Mouse (Mus musculus) CH12.LX (cell line): ENCODE data around the gene Ano8. TPM values are rescaled to one million over a fixed set of nuclear protein-coding genes. Genes with fewer than 3 reads are reported as not detected.

Source experiments
- DNase-seq: peaks from one replicate; pipeline ENCODE4 v3.0.0-alpha.2; 2013; ENCODE audit errors: extremely low read depth
- H3K27ac ChIP-seq: 2 replicates; pipeline ENCODE4 v1.5.1; 2012; ENCODE audit warnings: low read depth, mild to moderate bottlenecking, control low read depth, moderate library complexity; ENCODE audit not compliant: insufficient read depth
- H3K27me3 ChIP-seq: replicated peaks from 2 replicates; pipeline ENCODE3; 2012; ENCODE audit warnings: inconsistent platforms
- H3K36me3 ChIP-seq, 2 experiments: replicated peaks in 1 of 2; 2 replicates each; pipeline versions ENCODE3 to v1.6.1; 2012; ENCODE audit warnings: inconsistent platforms in 1 of 2, low read length in 1 of 2, mild to moderate bottlenecking in 1 of 2, mixed read lengths in 1 of 2, moderate library complexity in 1 of 2; ENCODE audit not compliant: control insufficient read depth in 1 of 2, insufficient read depth in 1 of 2
- H3K4me1 ChIP-seq, 2 experiments: 2 replicates each; pipeline ENCODE4 v1.6.1; 2012; ENCODE audit warnings: inconsistent platforms in 1 of 2, moderate library complexity in 1 of 2; ENCODE audit not compliant: insufficient read depth in 2 of 2, control insufficient read depth in 1 of 2
- H3K4me2 ChIP-seq: 2 replicates; pipeline ENCODE4 v1.6.1; 2012; ENCODE audit warnings: low read depth, mild to moderate bottlenecking, control low read depth; ENCODE audit not compliant: poor library complexity, insufficient read depth, severe bottlenecking
- H3K4me3 ChIP-seq, 3 experiments: fragments of 150-350 bp in 1 of 3; sonication (generic) in 1 of 3; replicated peaks in 1 of 3; 2 replicates each; pipeline versions ENCODE3 to v1.5.1; 2011 to 2012; ENCODE audit warnings: low read depth in 2 of 3, low read length in 2 of 3, mild to moderate bottlenecking in 2 of 3, moderate library complexity in 2 of 3, control low read depth in 1 of 3, improper control_type of control experiment in 1 of 3, inconsistent platforms in 1 of 3, mixed read lengths in 1 of 3; ENCODE audit not compliant: poor library complexity in 1 of 3
- H3K79me2 ChIP-seq: replicated peaks from 2 replicates; pipeline ENCODE4 v1.6.1; 2012; ENCODE audit warnings: mild to moderate bottlenecking, moderate library complexity; ENCODE audit not compliant: control insufficient read depth, poor library complexity, insufficient read depth, severe bottlenecking; ENCODE audit errors: extremely low read depth
- H3K9ac ChIP-seq: 2 replicates; pipeline ENCODE4 v1.6.1; 2012; ENCODE audit warnings: low read depth, mild to moderate bottlenecking, control low read depth, moderate library complexity; ENCODE audit not compliant: insufficient read depth
- H3K9me3 ChIP-seq: replicated peaks from 2 replicates; pipeline ENCODE3; 2012; ENCODE audit warnings: low read length, inconsistent platforms, mixed read lengths
- BHLHE40 ChIP-seq: IDR thresholded peaks from 2 replicates; pipeline ENCODE4 v1.6.1; 2011; ENCODE audit warnings: mild to moderate bottlenecking, low read depth, low read length, improper control_type of control experiment
- CHD1 ChIP-seq: IDR thresholded peaks from 2 replicates; pipeline ENCODE4 v1.6.1; 2012; ENCODE audit warnings: low read depth, low read length, improper control_type of control experiment, inconsistent platforms
- CHD2 ChIP-seq: IDR thresholded peaks from 2 replicates; pipeline ENCODE4 v1.6.1; 2011; ENCODE audit warnings: low read length, improper control_type of control experiment
- CTCF ChIP-seq, 2 experiments: IDR thresholded peaks in 1 of 2; conservative IDR thresholded peaks in 1 of 2; 2 replicates each; pipeline ENCODE4 v1.5.1; 2011 to 2012; ENCODE audit warnings: low read depth in 2 of 2, low read length in 2 of 2, improper control_type of control experiment in 1 of 2, inconsistent platforms in 1 of 2, mild to moderate bottlenecking in 1 of 2, moderate library complexity in 1 of 2
- E2F4 ChIP-seq: IDR thresholded peaks from 2 replicates; pipeline ENCODE4 v1.6.1; 2011; ENCODE audit warnings: low read depth, low read length, improper control_type of control experiment; ENCODE audit not compliant: insufficient replicate concordance
- ELF1 ChIP-seq: IDR thresholded peaks from 2 replicates; pipeline ENCODE4 v1.6.1; 2014; ENCODE audit warnings: low read depth, mild to moderate bottlenecking, inconsistent platforms, low read length, improper control_type of control experiment
- IRF4 ChIP-seq: IDR thresholded peaks from 2 replicates; pipeline ENCODE4 v1.6.1; 2014; ENCODE audit warnings: low read depth, mild to moderate bottlenecking, inconsistent platforms, low read length, improper control_type of control experiment
- JUND ChIP-seq: conservative IDR thresholded peaks from 2 replicates; pipeline ENCODE4 v1.6.1; 2011; ENCODE audit warnings: low read depth, low read length, improper control_type of control experiment
- KAT2A ChIP-seq: IDR thresholded peaks from 2 replicates; pipeline ENCODE4 v1.6.1; 2012; ENCODE audit warnings: low read length, improper control_type of control experiment, inconsistent platforms; ENCODE audit not compliant: insufficient replicate concordance
- MAFK ChIP-seq: IDR thresholded peaks from 2 replicates; pipeline ENCODE4 v1.6.1; 2011; ENCODE audit warnings: low read length, improper control_type of control experiment; ENCODE audit not compliant: insufficient replicate concordance
- MAX ChIP-seq: IDR thresholded peaks from 2 replicates; pipeline ENCODE4 v1.6.1; 2011; ENCODE audit warnings: low read length, improper control_type of control experiment
- MAZ ChIP-seq: IDR thresholded peaks from 2 replicates; pipeline ENCODE4 v1.6.1; 2012; ENCODE audit warnings: low read depth, mild to moderate bottlenecking, inconsistent platforms, low read length, improper control_type of control experiment, moderate library complexity
- MEF2A ChIP-seq: IDR thresholded peaks from 2 replicates; pipeline ENCODE4 v1.6.1; 2014; ENCODE audit warnings: low read depth, mild to moderate bottlenecking, inconsistent platforms, low read length, improper control_type of control experiment, borderline replicate concordance
- MYC ChIP-seq: IDR thresholded peaks from 2 replicates; pipeline ENCODE4 v1.6.1; 2011; ENCODE audit warnings: low read depth, mild to moderate bottlenecking, improper control_type of control experiment, low read length
- NELFE ChIP-seq: IDR thresholded peaks from 2 replicates; pipeline ENCODE4 v1.6.1; 2011; ENCODE audit warnings: low read depth, low read length, improper control_type of control experiment
- NRF1 ChIP-seq: IDR thresholded peaks from 2 replicates; pipeline ENCODE4 v1.6.1; 2014; ENCODE audit warnings: low read depth, mild to moderate bottlenecking, inconsistent platforms, low read length, improper control_type of control experiment, moderate library complexity
- POLR2A ChIP-seq: IDR thresholded peaks from 2 replicates; pipeline ENCODE4 v1.6.1; 2011; ENCODE audit warnings: low read depth, mild to moderate bottlenecking, improper control_type of control experiment, low read length
- POLR2AphosphoS2 ChIP-seq: IDR thresholded peaks from 2 replicates; pipeline ENCODE4 v1.6.1; 2011; ENCODE audit warnings: low read depth, low read length, improper control_type of control experiment
- RCOR1 ChIP-seq: conservative IDR thresholded peaks from 2 replicates; pipeline ENCODE4 v1.6.1; 2012; ENCODE audit warnings: low read depth, mild to moderate bottlenecking, inconsistent platforms, low read length, improper control_type of control experiment
- SIN3A ChIP-seq: IDR thresholded peaks from 2 replicates; pipeline ENCODE4 v1.6.1; 2012; ENCODE audit warnings: low read length, improper control_type of control experiment, inconsistent platforms
- SMC3 ChIP-seq: IDR thresholded peaks from 2 replicates; pipeline ENCODE4 v1.6.1; 2011; ENCODE audit warnings: low read depth, low read length, improper control_type of control experiment
- TBP ChIP-seq: conservative IDR thresholded peaks from 2 replicates; pipeline ENCODE4 v1.6.1; 2011; ENCODE audit warnings: low read depth, low read length, improper control_type of control experiment
- TCF12 ChIP-seq: IDR thresholded peaks from 2 replicates; pipeline ENCODE4 v1.6.1; 2014; ENCODE audit warnings: low read depth, mild to moderate bottlenecking, inconsistent platforms, low read length, improper control_type of control experiment
- UBTF ChIP-seq: IDR thresholded peaks from 2 replicates; pipeline ENCODE4 v1.6.1; 2012; ENCODE audit warnings: low read depth, mild to moderate bottlenecking, inconsistent platforms, low read length, improper control_type of control experiment, moderate library complexity
- USF1 ChIP-seq: IDR thresholded peaks from 2 replicates; pipeline ENCODE4 v1.6.1; 2014; ENCODE audit warnings: low read depth, mild to moderate bottlenecking, inconsistent platforms, low read length, improper control_type of control experiment
- USF2 ChIP-seq: conservative IDR thresholded peaks from 2 replicates; pipeline ENCODE4 v1.6.1; 2011; ENCODE audit warnings: low read depth, low read length, improper control_type of control experiment
- ZMIZ1 ChIP-seq: IDR thresholded peaks from 2 replicates; pipeline ENCODE4 v1.6.1; 2012; ENCODE audit warnings: low read depth, mild to moderate bottlenecking, inconsistent platforms, low read length, improper control_type of control experiment
- ZNF384 ChIP-seq: IDR thresholded peaks from 2 replicates; pipeline ENCODE4 v1.6.1; 2012; ENCODE audit warnings: low read depth, low read length, improper control_type of control experiment, inconsistent platforms
- dilution Hi-C: fragments of 300-500 bp; cut with MboI; formaldehyde crosslinking; loops from 2 replicates; pipeline ENCODE4 v1.14.3; 2020; ENCODE audit warnings: low sequenced_read_pairs; ENCODE audit not compliant: extremely low pct_unique_long_range_greater_than_20kb, extremely low pct_ligation_motif_present
- in situ Hi-C: fragments of 300-500 bp; cut with MboI; formaldehyde crosslinking; loops from 3 replicates; pipeline ENCODE4 v1.14.3; 2019; ENCODE audit warnings: low sequenced_read_pairs, low pct_ligation_motif_present, low pct_unique_long_range_greater_than_20kb, mixed read lengths
- polyA plus RNA-seq: library from polyadenylated mRNA; unstranded; fragments of >175 nt; gene quantifications from 2 replicates; pipeline ENCODE4 v1.2.1, GENCODE M21; 2012; ENCODE audit warnings: low read depth; ENCODE audit not compliant: insufficient read length
- total RNA-seq, 2 experiments: library from RNA; depleted of rRNA; stranded (reverse); fragments of 300-350 nt in 1 of 2; fragments of >200 nt in 1 of 2; gene quantifications; 2 replicates each; pipeline ENCODE4 v1.2.3; 2012 to 2014

Gene Ano8
- total and polyA plus RNA-seq, 3 experiments: 1.8 to 6.7 (median 1.9) TPM

GRCm38 (mm10) chr8:71488454-71488853 is 2.7 kb upstream of the Ano8 start (continued):
- TF ChIP-seq E2F4 (peak; percentile 84; the same call in 1 of the 2 replicates), CHD1 (no peak), ELF1 (peak; percentile 66), CTCF (conservative IDR thresholded peaks at IDR 0.05 in 1 of 2, IDR thresholded peaks at IDR 0.05 in 1 of 2; ENCODE audit: low read depth in 2 of 2, low read length in 2 of 2) (no peak), MAFK (no peak), MAX (peak; percentile 45; the same call in 1 of the 2 replicates), MYC (peak; percentile 64; the same call in 1 of the 2 replicates), IRF4 (peak; percentile 72; the same call in 1 of the 2 replicates), KAT2A (peak; percentile 77; the same call in 1 of the 2 replicates), RCOR1 (no peak), SMC3 (no peak), MEF2A (peak; percentile 69), CHD2 (peak; percentile 88), NRF1 (no peak), TCF12 (peak; percentile 72)

- H3K4me3 ChIP-seq: peak within 1 kb of the TSS; percentile 91 to 96 (median 94)
- dilution Hi-C loops (no loop called here), in situ Hi-C loops (loop anchor here (5.0 kb wide), 1 partner anchor 34 kb away; no protein-coding TSS in a partner anchor)
- H3K9ac ChIP-seq: peak within 1 kb of the TSS; percentile 81
- no peak; the same call in 1 of the 2 replicates for TF ChIP-seq SIN3A
- TF ChIP-seq ZNF384: no peak
- TF ChIP-seq USF1: no peak
- peak; percentile 91 for TF ChIP-seq MAZ
- peak; percentile 24; the same call in 1 of the 2 replicates for TF ChIP-seq ELF1
- TF ChIP-seq E2F4: no peak
- no peak for TF ChIP-seq MEF2A
- 0 out of 2 replicates have a peak, but pooled peaks have one; percentile 37 for TF ChIP-seq UBTF
- 0 out of 2 replicates have a peak, but pooled peaks have one; percentile 44 for TF ChIP-seq NELFE
- no peak for TF ChIP-seq POLR2AphosphoS2
- TF ChIP-seq MAX: no peak
- TF ChIP-seq IRF4: no peak
- TF ChIP-seq NRF1: no peak
- TF ChIP-seq JUND: no peak
- 0 out of 2 replicates have a peak, but pooled peaks have one; percentile 58 for TF ChIP-seq TBP
- no peak for TF ChIP-seq USF2
- TF ChIP-seq SMC3: no peak
- no peak for TF ChIP-seq TCF12
- TF ChIP-seq CTCF (conservative IDR thresholded peaks at IDR 0.05 in 1 of 2, IDR thresholded peaks at IDR 0.05 in 1 of 2; ENCODE audit: low read depth in 2 of 2, low read length in 2 of 2): no peak
- TF ChIP-seq BHLHE40: no peak
- no peak for TF ChIP-seq MYC
- TF ChIP-seq ZMIZ1: 0 out of 2 replicates have a peak, but pooled peaks have one; percentile 62
- TF ChIP-seq KAT2A: no peak
- no peak for TF ChIP-seq CHD2
- TF ChIP-seq POLR2A: peak; percentile 66
- peak; percentile 66 for DNase-seq
- H3K27ac ChIP-seq: peak within 1 kb of the TSS; percentile 81
- peaks cover 24 to 33% of the 10 kb centered on the region in 2 experiments for H3K36me3 ChIP-seq
- no peaks in the 10 kb centered on the region for H3K9me3 ChIP-seq
- peaks cover 13 to 35% of the 10 kb centered on the region in 2 experiments for H3K4me1 ChIP-seq
- peaks cover 12% of the 10 kb centered on the region; the same call in 1 of the 2 replicates for H3K79me2 ChIP-seq
- H3K4me2 ChIP-seq: peak within 1 kb of the TSS; percentile 70
- H3K27me3 ChIP-seq: no peaks in the 10 kb centered on the region
Observed at GRCm38 (mm10) chr8:71487691-71488445, 2.1 kb upstream of the Ano8 start, which contains the start of gene Gtpbp3. Gene Gtpbp3, plus strand, starts transcription at chr8:71488103.
